Mouse (Mus musculus): ENCODE results near the gene Wdr46. TPM values are rescaled to one million over a fixed set of nuclear protein-coding genes. Genes with fewer than 3 reads are reported as not detected.

The Wdr46 gene
- total RNA-seq, 1 experiment from 2014 or later, result 40.4 TPM

DNA sequence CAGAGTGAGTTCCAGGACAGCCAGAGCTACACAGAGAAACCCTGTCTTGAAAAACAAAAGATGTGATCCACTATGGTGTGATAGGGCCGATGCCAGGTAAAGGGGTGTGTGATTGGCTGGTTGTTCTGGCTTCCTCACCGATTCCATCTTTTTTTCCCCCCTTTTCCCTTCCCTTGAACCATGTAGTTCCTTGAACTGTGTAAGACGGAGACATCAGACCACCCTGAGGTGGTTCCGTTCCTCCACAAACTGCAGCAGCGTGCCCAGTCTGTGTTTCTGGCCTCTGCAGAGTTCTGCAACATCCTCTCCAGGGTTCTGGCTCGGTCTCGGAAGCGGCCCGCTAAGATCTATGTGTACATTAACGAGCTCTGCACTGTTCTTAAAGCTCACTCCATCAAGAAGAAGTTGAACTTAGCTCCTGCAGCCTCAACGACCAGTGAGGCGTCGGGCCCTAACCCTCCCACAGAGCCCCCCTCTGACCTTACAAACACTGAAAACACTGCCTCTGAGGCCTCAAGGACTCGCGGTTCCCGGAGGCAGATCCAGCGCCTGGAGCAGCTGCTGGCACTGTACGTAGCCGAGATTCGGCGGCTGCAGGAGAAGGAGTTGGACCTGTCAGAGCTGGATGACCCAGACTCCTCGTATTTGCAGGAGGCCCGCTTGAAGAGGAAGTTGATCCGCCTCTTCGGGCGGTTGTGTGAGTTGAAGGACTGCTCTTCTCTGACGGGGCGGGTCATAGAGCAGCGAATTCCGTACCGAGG, 29.2 kb upstream of the Wdr46 start:
- no peak for DNase-seq

DNA sequence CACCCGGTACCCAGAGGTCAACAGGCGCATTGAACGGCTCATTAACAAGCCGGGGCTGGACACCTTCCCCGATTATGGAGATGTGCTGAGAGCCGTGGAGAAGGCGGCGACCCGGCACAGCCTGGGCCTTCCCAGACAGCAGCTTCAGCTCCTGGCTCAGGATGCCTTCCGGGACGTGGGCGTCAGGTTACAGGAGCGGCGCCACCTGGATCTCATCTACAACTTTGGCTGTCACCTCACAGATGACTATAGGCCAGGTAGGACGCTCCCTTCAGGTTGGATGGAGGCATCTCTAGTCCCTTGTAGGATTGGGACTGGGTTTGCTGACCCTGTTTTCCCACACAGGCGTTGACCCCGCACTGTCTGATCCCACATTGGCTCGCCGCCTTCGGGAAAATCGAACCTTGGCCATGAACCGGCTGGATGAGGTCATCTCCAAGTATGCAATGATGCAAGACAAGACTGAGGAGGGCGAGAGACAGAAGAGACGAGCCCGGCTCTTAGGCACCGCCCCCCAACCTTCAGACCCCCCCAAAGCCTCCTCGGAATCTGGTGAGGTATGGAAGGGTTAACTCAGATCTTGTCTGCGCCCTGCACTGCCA, 28.5 kb upstream of the Wdr46 start:
- no peak for DNase-seq

DNA sequence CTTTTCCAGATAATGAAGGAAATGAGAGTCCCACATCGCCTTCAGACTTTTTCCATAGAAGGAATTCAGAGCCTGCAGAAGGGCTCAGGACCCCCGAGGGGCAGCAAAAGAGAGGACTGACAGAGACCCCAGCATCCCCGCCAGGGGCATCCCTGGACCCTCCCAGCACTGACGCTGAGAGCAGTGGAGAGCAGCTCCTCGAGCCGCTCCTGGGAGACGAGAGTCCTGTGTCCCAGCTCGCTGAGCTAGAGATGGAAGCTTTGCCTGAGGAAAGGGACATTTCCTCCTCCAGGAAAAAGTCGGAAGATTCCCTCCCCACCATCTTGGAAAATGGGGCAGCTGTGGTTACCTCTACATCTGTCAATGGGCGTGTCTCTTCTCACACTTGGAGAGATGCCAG, 27.2 kb upstream of the Wdr46 start:
- DNase-seq, result no peak

DNA sequence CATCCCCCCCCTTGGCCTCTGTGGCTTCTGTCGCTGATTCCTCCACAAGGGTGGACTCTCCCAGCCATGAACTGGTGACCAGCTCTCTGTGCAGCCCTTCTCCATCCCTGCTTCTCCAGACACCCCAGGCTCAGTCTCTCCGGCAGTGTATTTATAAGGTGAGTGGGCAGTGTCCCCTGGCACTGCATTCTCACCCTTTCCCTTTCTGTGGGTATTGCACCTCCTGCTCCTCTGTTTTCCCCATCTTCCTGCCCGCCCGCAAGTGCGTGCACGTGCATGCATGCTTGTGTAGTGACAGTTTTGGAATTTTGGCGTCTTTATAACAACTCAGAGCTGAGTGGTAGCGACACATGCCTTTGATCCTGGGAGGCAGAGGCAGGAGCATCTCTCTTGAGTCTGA, 26.6 kb upstream of the Wdr46 start:
- no peak for DNase-seq

DNA sequence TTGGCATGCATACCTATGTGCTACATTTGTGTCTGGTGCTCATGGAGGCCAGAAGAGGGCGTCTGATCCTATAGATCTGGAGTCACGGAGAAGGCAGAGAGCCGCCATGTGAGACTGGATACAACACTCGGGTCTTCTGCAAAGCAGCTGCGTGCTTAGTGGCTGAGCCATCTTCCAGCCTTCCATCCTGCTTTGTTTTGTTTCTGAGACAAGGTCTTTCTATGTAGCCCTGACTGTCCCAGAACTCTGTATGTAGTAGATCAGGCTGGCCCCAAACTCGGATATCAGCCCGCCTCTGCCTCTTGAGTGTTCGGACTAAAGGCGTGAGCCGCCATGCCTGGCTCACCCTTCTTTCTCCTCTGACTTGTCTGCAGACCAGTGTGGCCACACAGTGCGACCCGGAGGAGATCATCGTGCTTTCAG, 25.5 kb upstream of the Wdr46 start:
- no peak for DNase-seq

DNA sequence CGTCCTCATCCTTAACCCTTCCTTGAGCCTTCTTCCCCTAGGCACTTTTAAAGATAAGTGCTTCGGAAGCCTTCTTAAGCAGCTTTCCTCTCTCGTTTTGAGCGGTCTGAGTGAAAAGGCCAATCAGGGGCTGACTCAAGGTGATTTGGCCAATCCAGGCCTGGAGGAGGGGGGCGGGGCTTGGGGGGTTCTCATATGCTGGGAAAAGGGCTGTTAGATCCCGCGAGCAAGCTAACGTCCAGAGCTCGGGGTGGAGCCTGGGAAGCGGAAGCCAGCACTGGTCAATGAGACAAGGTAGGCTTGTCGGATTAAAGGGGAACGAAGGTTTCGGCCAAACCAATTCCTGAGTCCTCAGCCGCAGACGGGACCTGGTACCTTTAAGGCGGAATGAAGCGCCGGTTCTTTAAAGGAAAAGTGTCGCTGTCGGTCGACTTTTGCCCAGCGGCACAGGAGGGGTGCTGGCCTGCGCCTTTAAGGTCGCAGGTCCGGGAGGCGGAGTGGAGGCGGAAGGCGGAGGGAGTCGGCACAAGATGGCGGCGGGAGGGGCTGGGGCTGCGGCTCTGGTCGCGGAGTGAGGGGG, 24.7 kb upstream of the Wdr46 start, which contains the start of the genes Tapbp and Zbtb22:
TSS of gene Tapbp (plus strand) at position 229 of the 580 bp plus-strand sequence.
TSS of gene Zbtb22 (plus strand) at position 234 of the 580 bp plus-strand sequence.
- peak; percentile 94 for DNase-seq

DNA sequence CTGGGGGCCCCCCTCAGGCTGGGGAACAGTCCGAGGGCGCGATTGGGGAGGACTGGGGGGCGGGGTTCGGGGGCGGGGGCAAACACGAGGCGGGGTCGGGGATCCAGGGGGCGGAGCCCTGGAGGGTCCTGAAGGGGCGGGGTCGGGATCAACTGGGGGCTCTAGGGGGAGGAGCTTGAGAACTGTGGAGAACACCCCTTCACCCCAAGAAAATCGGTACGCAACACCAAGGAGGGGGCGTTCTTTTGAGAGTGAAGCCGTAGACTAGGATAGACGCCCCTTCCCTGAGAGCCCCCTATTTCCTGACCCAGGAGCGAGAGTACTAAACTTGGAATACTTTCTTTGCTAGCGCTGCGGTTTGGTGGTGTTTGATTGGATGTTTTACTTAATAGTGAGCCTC, 24.2 kb upstream of the Wdr46 start:
- DNase-seq, result no peak

DNA sequence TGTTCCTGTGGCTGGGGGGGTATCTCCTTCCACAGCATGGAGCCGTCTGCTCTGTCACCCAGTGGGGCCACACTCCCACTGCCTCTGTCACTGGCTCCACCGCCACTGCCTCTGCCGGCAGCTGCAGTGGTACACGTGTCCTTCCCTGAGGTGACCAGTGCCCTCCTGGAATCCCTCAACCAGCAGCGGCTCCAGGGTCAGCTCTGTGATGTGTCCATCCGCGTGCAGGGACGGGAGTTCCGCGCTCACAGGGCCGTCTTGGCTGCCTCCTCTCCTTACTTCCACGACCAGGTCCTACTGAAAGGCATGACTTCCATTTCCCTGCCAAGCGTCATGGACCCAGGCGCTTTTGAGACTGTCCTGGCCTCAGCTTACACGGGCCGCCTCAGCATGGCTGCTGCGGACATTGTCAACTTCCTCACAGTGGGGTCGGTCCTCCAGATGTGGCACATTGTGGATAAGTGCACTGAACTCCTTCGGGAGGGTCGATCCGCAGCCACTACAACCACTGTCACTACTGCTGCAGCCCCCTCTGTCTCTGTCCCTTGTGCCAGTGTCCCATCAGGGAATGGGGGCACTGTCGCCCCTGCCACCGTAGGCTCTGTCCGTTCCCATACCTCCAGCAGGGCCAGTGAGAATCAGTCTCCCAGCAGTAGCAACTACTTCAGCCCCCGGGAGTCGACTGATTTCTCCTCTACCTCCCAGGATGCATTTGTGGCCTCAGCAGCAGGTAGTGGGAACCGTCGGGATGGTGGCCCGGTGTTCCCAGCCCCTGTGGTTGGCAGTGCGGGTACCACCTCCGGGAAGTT, 23.4 kb upstream of the Wdr46 start:
- no peak for DNase-seq

DNA sequence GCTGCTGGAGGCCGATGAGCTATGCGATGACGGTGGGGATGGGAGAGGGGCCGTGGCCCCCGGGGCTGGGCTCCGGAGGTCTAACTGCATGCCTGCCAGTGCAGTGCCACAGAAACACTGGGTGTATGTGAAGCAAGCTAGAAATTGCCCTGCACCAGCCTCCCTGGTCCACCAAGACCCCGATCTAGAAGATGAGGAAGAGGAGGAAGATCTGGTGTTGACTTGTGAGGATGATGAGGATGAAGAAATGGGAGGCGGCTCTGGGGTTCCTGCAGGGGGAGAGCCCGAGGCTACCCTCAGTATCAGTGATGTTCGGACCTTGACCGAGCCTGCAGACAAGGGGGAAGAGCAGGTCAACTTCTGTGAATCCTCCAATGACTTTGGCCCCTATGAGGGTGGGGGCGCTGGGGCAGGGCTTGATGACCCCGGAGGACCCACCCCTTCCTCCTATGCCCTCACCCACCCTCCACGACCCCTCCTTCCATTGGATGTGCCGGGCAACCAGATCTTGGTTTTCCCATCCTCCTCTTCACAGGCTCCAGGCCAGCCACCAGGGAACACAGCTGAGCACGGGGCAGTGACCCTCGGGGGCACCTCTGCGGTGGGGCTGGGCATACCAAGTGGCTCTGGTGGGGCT, 22.7 kb upstream of the Wdr46 start:
- no peak for DNase-seq

DNA sequence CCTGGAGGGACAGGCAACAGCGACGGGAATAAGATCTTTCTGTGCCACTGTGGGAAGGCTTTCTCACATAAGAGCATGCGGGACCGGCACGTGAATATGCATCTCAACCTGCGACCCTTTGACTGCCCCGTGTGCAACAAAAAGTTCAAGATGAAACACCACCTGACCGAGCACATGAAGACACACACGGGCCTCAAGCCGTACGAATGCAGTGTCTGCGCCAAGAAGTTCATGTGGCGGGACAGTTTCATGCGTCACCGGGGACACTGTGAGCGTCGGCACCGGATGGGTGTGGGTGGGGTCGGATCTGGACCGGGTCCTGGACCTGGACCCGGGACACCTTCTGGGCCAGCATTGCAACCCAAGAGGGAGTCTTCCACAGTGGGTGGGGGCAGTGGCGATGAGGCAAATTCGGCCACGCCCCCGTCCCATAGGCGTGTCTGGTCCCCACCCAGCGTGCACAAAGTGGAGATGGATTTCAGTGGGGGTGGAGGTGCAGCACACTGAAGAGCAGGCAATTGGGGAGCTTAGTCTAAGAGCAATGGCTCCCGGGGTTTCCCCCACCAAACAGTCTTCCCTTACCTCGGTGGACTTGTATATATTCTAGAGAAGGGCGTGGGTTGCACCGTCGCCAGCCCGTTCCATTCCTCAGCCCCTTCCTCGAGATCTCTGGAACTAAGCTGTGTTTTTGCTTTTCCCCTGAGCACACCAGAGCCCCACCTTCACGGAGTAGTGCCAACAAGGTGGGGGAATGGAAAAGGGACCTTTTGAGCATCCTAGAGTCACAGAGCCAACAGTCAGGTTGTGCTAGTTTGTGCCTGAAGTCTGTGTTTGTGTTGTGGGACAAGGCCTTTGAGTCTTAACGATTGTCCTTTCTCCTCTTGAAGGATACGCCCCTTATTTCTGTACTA, 21.9 kb upstream of the Wdr46 start:
- DNase-seq, result no peak

DNA sequence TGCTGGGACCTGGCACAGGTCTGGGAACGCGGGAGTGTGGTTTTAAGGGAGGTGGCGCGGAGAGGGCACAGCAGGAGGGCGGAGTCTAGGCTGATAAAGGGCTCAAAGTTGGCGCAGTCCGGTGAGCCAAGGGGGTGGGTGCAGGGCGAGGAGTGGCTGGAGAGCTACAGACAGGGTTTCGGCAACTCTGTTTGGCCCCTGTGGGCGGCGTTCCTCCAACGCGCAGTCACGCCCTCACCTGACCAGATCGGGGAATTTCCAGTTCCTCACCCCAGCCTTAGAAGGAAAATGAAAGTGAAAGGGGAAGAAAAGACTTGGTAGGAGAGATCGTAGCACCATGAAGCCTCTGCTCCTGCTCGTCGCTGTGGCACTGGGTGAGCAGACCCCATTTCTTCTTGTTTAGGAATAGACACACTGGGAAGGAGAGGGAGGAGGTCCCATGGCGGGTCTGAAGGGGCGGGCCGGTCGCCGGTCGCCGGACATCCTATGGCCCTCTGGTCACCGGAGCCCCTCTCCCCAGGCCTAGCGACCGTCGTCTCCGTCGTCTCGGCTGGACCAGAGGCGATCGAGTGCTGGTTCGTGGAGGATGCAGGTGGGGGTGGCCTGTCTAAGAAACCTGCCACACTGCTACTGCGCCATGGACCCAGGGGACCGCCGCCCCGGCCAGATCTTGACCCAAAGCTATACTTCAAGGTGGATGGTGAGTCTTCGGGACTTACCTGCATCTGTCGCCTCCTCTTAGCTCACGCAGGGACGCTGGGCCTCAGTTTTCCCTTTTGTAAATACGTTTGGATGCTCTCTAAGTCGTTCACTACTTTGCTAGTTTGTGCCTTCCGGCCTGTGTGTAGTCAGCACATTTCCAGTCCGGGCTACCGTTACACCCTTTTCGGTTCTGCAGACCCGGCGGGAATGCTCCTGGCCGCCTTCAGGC, 20.8 kb upstream of the Wdr46 start:
- DNase-seq, result peak; percentile 88

DNA sequence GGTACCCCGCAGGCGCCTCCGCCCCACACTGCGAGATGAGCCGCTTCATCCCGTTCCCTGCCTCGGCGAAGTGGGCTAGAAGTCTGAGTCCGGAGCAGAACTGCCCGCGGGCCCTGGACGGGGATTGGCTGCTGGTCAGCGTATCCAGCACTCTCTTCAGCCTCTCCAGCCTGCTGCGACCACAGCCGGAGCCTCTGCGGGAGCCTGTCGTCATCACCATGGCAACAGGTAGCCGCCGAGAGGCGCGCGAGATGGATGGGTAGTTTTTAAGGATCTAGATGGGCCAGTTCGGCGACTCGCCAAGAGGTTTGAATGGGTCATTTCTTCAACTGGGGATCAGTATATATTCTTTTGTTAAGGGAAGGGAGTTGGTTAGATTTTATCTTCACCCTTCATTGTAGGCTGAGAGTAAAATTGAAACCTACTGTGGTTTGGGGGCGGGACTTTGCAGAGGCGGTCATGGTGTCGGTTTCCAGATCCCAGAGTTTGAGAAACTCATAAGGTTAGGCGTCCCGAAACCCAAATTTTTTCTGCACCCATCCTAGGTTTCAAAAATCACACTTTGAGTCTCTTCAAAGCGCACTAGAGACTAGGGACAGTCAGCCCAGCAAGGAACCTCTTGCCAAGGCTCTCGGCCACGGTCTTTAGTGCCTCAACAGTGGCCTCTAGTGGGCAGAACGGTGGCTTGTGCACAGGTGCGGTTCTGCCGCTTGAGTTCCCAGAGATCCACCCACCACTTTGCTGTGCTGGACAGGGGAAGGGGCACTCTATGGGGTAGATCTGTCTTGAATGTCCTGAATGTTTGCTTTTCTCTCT, 20.0 kb upstream of the Wdr46 start:
- DNase-seq, result peak; percentile 83

DNA sequence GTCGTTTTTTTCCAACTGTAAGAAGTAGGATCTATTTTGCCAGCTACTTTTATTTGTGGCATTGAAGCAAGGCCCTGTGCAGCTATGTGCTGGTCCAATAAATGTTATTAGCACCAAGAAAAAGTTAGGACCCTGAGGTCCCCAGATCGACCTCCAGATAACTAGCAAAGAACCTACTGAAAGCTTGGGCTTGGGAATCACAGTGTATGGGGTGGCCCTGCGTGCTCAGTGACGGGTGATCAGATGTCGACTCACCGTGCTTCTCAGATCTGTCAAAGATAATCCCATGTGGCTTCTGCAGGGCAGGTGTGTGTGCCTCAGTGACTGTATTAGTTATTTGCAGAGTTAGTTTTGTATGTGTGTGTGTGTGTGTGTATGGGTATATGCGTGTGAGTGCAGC, 19.1 kb upstream of the Wdr46 start:
- no peak for DNase-seq

DNA sequence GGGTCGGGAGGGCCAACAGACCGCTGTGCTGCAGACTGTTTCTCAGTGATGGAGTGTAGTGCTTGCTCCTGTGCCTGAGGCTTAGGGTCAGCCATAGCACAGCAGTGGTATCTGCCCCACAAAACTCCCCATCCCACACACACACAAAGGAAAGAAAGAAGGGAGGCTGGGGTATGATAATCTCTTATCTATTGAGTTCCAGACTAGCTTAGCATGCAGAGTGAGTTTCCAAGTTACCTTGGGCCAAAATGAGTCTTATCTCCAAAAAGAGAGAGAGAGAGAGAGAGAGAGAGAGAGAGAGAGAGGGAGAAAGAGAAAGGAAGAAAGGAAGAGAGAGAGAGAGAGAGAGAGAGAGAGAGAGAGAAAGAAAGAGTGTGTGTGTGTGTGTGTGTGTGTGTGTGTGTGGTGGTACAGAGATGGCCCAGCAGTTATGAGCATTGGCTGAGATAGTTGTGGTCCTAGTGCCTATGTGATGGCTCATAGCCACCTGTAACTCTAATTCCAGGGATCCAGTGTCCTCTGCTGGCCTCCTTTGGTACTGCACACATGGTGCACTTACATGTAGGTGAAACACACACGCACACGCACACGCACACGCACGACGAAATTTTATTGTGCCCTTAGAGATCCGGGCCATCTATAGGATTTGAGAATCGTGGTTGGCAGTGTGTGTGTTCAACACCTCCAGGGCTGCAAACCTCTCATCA, 15.7 kb upstream of the Wdr46 start:
- no peak for DNase-seq

DNA sequence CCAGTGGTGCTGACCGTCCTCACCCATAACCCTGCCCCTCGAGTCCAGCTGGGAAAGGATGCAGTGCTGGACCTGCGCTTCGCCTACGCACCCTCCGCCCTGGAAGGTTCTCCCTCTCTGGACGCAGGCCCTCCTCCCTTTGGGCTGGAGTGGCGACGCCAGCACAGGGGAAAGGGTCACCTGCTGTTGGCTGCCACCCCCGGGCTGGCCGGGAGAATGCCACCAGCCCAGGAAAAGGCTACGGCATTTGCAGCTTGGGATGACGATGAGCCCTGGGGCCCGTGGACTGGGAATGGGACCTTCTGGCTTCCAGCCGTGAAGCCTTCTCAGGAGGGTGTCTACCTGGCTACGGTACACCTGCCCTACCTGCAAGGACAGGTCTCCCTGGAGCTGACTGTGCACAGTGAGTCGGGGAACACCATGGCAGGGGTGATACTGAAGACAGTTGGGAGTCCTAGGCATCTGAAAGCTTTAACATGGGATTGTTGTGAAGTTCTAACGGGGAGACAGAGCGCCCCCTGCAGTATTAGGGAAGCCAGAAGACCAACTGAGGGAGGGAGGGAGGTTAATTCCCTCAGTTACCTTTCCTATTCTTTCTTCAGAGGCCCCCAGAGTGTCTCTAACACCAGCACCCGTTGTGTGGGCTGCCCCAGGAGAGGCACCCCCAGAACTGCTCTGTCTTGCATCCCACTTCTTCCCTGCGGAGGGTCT, 14.9 kb upstream of the Wdr46 start:
- DNase-seq, result no peak

DNA sequence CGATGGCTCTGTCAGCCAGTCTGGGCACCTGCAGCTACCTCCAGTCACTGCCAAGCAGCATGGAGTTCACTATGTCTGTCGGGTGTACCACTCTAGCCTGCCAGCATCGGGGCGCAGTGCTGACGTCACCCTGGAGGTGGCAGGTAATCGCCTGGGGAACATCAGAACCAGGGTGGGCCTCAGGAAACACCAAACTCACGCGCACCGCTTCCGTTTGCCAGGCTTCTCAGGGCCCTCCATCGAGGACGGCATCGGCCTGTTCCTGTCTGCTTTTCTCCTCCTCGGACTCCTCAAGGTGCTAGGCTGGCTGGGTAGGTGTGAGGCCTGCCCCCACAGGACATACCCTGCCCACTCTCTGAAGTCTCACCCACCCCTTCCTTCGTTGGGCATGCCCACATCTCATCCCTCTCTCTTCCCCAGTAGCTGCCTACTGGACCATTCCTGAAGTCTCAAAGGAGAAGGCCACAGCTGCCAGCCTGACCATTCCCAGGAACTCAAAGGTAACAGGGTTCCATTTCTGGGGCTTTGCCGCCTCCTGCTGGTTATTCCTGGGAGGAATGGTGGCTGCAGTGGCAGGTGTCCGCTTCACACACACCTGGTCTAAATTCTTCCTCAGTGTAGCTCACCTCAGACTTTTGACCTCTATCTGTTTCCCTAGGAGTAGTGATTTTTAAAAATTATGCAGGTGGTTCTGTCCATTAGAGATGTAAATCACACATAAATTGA, 14.1 kb upstream of the Wdr46 start:
- DNase-seq, result no peak
